ENCODE assay signal across 19 mouse cellular contexts in the genomic region with DNA sequence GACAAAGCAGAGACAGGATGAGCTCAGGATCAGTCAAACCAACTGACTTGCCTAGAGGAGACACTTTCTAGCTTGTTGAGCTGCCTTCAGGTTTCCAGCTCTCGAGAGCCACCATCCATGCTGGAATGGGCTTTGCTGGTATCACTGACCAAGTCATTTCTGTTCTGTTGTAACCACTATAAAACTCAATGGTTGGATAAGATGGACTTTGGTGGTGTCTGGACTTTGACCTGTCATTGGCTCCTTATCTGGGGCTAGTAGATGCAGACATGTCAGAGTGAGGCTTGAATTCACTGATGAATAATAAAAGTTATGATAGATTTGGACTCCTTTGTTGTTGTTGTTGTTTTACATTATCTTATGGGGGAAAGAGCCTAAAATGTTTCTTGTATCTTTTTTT. TPM values are rescaled to one million over a fixed set of nuclear protein-coding genes. Genes with fewer than 3 reads are reported as not detected.
"Had no signal": no experiment of that assay in that cellular context is flagged by ENCODE, and none has a peak within 500 bp of the region (broad histone marks: within the 10 kb centered on the region; RNA-seq: fewer than 3 reads in every experiment).

No protein-coding gene starts in this region.

- H3K4me3 ChIP-seq: midbrain, embryonic 10.5 days; midbrain, embryonic 12.5 days; myocyte; neural tube, embryonic 13.5 days; neural tube, embryonic 15.5 days; stomach, embryonic 15.5 days had no signal

- H3K4me2 ChIP-seq: lung, embryonic 14.5 days; midbrain, embryonic 12.5 days; stomach, embryonic 15.5 days had no signal

- H3K27ac ChIP-seq: midbrain, embryonic 10.5 days; midbrain, embryonic 12.5 days; neural tube, embryonic 13.5 days; neural tube, embryonic 15.5 days; stomach, embryonic 15.5 days; stomach, postnatal 0 days had no signal

- DNase-seq: lung, adult 18-20 months; lung, embryonic 14.5 days; lung, postnatal 10 days; lung, postnatal 4 days; retina, postnatal 1 day; right cerebral cortex, adult 18-20 months; right cerebral cortex, postnatal 25 days; thymus, adult 2 months; thymus, postnatal 36 days had no signal

- H3K36me3 ChIP-seq: midbrain, embryonic 10.5 days; midbrain, embryonic 12.5 days; neural tube, embryonic 13.5 days; neural tube, embryonic 15.5 days; stomach, embryonic 15.5 days had no signal

- ATAC-seq: midbrain, embryonic 16.5 days had no signal

- H3K9me3 ChIP-seq: midbrain, embryonic 10.5 days; midbrain, embryonic 12.5 days; neural tube, embryonic 13.5 days; neural tube, embryonic 15.5 days; stomach, embryonic 15.5 days had no signal

- H3K27me3 ChIP-seq: midbrain, embryonic 12.5 days; neural tube, embryonic 13.5 days; neural tube, embryonic 15.5 days; stomach, embryonic 15.5 days had no signal

- H3K9ac ChIP-seq: lung, embryonic 14.5 days; midbrain, embryonic 12.5 days; neural tube, embryonic 13.5 days; neural tube, embryonic 15.5 days; stomach, embryonic 15.5 days had no signal

RNA-seq across cellular contexts. Expression of gene Wipf3, which starts 44.6 kb away (rescaled TPM):
- total RNA-seq: megakaryocyte-erythroid progenitor cell, adult 5-6 weeks had no signal

RNA-seq across cellular contexts. Expression of gene Prr15, which starts 59.1 kb away (rescaled TPM):
- total RNA-seq: megakaryocyte, adult 5-6 weeks had no signal
